Mouse (Mus musculus) urinary bladder, adult 18-20 months (tissue): Measurements from ENCODE around the gene Zfand3.

Source experiments
- DNase-seq, 2 experiments: peaks; one replicate each; pipeline ENCODE4 v3.0.0; 2022; ENCODE audit warnings: low spot score in 2 of 2, mixed read lengths in 2 of 2

The Zfand3 gene

DNA sequence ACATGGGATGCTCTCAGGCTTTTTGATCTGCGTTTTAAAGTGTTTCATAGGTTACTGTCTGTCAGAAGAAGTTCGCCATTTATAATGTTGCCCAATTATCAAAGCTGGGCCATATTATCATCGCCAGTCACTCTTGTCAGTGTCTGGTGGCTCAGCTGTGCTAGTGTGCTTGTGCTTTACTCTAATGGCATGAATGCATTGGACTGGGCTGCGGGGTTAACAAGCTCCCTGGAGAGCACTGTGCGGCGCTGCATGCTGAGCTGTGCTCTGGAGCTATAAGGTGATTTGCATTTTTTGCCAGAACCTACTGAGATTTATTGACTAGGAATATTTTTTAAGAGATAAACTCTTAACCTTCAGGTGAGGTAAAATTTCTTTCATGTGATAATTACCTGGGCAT is 145.4 kb downstream of the Zfand3 start:
- no peak for DNase-seq

- DNase-seq, result no peak
Measured at GRCm38 (mm10) chr17:30154144-30154543, 149.6 kb downstream of the Zfand3 start.

- no peak for DNase-seq
Measured at GRCm38 (mm10) chr17:30154861-30155260, 150.3 kb downstream of the Zfand3 start.

DNA sequence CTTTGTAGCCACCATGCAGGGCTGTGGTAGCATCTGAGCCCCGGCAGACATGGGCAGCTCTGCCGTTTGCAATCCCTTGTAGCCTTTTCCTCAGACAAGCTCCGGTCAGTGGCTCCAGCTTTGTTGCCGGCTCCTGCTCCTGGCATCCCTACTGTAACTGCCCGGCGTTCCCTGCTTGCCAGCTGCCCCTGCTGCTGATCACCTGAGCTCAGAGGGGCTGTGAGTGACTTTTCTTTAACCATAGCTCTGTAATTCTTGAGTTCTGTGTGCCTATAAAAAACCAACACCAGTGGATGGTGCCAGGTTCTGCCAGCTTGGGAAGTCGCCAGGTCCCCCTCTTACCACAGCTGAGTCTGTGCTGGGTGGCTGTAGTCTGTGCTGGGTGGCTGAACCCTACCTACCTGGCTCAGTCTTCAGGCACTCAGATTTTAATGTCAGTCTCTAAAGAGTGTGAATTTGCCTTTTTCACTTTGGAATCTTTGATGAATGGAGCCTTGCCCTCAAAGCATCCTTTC is 150.9 kb downstream of the Zfand3 start:
- DNase-seq, result no peak

DNA sequence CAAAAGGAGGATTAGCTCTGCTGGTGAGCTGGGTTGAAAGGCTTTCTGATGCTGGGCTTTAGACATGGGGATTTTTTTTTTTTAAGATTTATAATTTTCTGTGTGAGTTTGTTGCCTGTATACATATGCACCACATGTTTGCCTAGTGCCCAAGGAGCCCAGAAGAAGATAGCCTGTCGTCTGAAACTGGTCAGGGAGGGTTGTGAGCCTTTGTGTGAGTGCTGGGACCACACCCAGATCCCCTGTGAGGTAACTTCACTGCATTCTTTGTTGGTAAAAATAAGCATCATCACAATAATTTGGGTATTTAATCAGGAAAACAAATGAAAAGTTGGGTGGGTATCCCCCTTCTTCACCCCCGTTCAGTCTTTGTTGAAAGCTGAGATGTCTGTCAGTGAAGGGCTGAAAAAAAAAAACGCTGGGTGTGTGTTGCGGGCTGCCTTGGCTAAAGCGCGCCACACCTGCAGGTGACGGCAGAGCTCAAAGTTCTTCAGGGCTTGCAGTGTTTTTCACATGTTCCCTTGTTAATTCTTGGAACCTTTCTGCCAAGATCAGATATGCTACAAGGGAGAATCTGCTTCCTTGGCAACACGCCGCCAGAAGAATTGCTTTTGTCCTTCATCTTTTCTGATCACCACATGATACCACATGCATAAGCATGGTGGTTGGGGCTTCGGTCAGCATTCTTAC is 154.0 kb downstream of the Zfand3 start:
- no peak for DNase-seq

GRCm38 (mm10) chr17:30159341-30159740 is 154.8 kb downstream of the Zfand3 start:
- no peak for DNase-seq

DNA sequence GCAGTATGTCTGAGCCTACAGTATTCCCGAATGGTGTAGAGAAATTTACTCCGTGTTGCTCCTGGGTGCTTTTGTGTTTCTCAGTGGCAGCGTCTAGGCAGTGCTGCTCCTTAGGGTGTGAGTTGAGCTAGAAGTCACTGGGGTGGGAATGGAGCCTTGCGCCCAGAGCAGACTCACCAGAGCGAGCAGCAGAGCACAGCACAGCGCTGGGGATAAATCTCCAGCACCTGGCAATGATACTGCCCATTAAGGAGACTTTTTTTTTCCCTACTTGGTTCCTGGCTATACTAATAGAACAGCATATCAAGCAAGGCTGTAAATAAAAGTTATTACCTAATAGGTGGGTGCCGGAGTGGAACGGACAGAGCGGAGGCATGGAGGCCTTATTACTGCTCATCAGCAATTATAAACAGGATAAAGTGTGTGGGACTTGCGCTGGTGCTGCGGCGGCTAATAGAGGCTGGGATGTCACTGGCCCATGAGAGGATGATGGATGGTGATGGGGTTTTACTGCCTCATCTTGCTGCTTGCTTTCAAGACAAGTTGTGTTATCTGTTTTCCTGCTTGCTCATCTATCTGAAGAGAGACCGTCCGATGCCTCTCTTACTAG is 156.4 kb downstream of the Zfand3 start:
- no peak for DNase-seq

DNA sequence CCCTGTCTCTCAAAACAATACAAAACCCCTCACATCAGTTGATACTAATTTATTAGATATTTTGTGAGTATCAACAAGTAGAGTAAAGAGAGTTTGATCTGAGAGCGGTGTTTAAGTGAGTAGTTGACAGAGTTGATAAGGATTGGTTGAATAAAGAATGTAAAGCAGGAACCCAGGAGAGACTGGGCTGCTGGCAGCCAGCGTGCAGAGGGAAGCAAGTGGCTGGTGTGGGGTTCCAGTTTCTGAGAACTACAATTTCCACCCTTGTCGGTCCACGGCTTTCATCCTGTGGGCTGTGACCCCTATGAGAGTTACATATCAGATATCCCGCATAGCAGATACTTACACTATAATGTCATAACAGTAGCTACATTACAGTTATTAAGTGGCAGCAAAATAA is 158.4 kb downstream of the Zfand3 start:
- no peak for DNase-seq

GRCm38 (mm10) chr17:30163793-30164192 is 159.3 kb downstream of the Zfand3 start:
- no peak for DNase-seq

- no peak for DNase-seq
Measured at GRCm38 (mm10) chr17:30164818-30165217, 160.3 kb downstream of the Zfand3 start.

- DNase-seq, result no peak
Measured at GRCm38 (mm10) chr17:30177435-30177834, 172.9 kb downstream of the Zfand3 start.

- DNase-seq, result no peak
Measured at GRCm38 (mm10) chr17:30178402-30178801, 173.9 kb downstream of the Zfand3 start.

GRCm38 (mm10) chr17:30180197-30180596 is 175.7 kb downstream of the Zfand3 start:
- no peak for DNase-seq

- no peak for DNase-seq
Measured at GRCm38 (mm10) chr17:30181554-30181953, 177.0 kb downstream of the Zfand3 start.

DNA sequence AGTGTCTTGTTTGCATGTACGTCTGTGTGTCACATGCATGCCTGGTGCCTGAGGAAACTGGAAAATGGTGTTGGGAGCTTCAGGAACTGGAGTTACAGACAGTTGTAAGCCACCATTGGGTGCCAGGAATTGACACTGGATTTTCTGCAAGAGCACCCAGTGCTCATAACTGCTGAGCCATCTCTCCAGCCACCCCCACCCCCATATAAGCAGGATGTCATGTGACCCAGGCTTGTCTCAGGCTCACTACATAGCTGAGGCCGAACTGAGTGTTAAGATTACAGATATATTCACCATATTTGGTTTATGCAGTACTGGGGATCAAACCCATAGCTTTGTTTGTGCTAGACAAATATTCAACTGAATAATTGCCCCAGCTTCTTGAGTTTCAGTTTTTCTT is 177.5 kb downstream of the Zfand3 start:
- DNase-seq, result no peak

DNA sequence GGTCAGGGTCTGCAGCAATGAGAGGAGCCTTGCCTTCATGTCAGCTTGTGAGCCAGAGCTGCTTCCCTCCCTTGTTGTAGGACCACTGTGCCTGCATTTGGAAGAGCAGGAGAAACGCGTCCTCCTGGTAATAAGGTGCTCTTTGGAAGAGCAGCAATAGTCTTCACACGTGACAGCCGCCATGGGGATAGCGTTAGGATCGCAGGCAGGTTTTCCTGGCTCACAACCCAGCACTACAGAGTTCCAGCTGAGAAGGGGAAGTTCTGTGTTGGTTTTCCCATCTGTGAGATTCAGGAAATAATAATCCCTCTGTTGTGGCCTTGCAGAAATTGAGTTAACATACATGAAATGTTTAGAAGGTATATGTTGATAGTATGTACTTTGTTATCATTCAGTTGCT is 179.0 kb downstream of the Zfand3 start:
- no peak for DNase-seq

DNA sequence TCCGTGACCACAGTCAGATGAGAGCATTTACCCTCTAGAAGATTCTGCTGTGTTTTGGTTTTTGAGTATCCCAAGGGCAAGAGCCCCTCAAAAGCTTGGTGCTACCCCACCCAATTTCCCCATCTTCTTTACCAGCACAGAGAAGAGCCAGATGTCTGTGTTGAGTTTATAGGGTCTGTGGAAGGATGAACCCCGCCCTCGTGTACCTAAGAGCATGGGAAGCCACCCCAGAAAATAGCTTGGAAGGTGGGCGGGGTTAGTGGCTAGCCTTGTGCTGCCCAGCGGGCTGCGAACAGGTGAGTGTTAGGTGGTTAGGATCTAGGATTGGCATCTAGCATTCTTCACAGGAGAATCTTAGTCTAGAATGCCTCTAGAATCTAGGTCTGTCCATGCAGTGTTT is 182.6 kb downstream of the Zfand3 start:
- DNase-seq, result no peak

GRCm38 (mm10) chr17:30187581-30187980 is 183.0 kb downstream of the Zfand3 start:
- DNase-seq, result no peak

DNA sequence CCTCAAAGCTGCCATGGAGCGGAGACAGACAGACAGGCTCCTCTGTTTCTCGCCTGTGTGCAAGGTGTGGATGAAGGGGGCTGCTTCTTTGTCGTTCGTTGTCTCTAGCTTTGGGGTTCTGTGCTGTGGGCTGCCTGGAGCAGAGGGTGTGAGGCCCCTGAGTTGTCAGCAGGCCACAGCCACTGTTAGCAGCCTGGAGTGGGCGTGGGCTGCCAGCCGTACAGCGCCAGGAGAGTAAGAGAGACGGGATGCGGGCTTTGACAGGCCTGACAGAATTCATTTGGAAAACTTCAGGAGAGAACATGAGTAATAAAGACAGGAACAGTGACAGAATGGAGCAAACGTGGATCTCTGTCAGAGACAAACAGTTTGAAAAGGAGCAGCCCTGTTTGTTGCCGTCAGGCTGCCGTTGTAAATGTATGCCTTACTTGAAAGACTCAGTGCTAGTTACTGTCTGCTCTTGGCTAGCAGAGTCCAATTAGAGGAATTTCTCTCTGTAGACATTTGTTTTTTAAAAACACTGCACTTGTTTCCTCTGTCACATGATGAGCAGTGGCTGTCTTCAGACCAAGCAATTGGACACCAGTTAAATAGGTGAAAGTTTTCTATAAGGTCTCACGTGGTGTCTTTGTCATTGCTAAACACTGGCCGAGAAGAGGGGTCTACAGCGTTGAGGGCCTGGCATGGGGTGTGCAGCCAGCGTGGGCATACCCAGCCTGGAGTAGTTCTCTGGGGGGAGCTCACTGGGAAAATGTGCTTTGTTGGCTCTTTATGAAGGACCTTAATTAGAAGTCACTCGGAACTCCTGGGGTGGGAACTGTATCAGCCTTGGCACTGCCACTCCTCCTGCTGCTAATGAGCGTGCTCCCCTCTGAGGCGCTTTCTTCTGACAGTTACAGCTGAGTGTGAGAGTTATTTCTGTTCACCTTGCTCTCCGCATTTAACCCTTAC is 183.8 kb downstream of the Zfand3 start:
- no peak for DNase-seq

GRCm38 (mm10) chr17:30191097-30191640 is 186.6 kb downstream of the Zfand3 start:
- DNase-seq, result peak in 1 of 2 experiments; percentile 0

DNA sequence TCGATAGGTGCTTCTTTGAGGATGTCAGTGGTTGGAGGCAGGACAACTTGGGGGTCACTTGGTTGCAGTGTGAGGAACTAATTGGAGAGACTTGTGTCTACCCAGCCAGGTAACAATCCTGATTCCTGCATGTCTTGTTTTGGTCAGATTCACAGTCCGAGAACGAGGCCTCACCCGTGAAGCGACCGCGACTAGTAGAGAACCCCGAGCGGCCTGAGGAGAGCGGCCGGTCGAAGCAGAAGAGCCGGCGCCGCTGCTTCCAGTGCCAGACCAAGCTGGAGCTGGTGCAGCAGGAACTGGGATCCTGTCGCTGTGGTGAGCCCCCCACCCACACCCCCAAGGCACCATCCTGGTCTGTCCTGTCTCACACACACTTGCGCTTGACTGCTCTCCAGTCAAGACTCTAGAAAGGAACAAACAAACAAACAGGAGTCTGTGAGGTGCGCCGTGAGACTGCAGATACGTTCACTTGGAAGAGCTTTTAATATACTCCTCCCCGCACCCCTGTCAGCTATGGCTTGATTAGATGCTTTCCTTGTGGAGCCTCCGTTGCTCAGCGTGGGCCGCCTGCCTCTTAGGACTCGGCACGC is 188.0 kb downstream of the Zfand3 start:
- DNase-seq, result peak in 1 of 2 experiments; percentile 0

- DNase-seq, result no peak
Measured at GRCm38 (mm10) chr17:30193615-30194014, 189.1 kb downstream of the Zfand3 start.
